ENCODE assay signal across 13 mouse cellular contexts in genomic region chr7:142025926-142026325, GRCm38 (mm10). TPM values are rescaled to one million over a fixed set of nuclear protein-coding genes. Genes with fewer than 3 reads are reported as not detected.
DNase-seq lines count a peak whose midpoint lies in the region; ATAC-seq and TF ChIP-seq lines count a peak whose summit lies in the region.
"Had no signal": no experiment of that assay in that cellular context is flagged by ENCODE, and none has a peak within 500 bp of the region (broad histone marks: within the 10 kb centered on the region; RNA-seq: fewer than 3 reads in every experiment).

No protein-coding gene starts in this region.

- no peak for DNase-seq in kidney, adult 2 months
- no peak for DNase-seq in kidney, adult 18-20 months
- DNase-seq in lung, postnatal 36 days = peak; percentile 37
- no peak for DNase-seq in cerebellum, postnatal 36 days
- DNase-seq in urinary bladder, postnatal 4 days (ENCODE audit: low spot score in 2 of 2) = no peak
- DNase-seq: cerebellum, adult 11 months; gastrocnemius, postnatal 14 days; spleen, adult 18-20 months; thymus, postnatal 36 days had no signal

- H3K4me2 ChIP-seq in liver, embryonic 12.5 days = peak overlapping the region; percentile 49
- H3K4me2 ChIP-seq: midbrain, embryonic 12.5 days; neural tube, embryonic 15.5 days had no signal

- no peaks in the 10 kb centered on the region for H3K27me3 ChIP-seq in kidney, adult 2 months (replicated peaks; ENCODE audit: control insufficient read depth, insufficient read depth, low read length)
- no peaks in the 10 kb centered on the region for H3K27me3 ChIP-seq in liver, embryonic 12.5 days (replicated peaks)
- H3K27me3 ChIP-seq: midbrain, embryonic 12.5 days; neural tube, embryonic 15.5 days had no signal

- peaks cover 14% of the 10 kb centered on the region for H3K4me1 ChIP-seq in kidney, adult 2 months (ENCODE audit: control insufficient read depth, insufficient read depth, low read length)
- H3K4me1 ChIP-seq in liver, embryonic 12.5 days = peaks cover 44% of the 10 kb centered on the region

- WGBS in kidney, adult 2 months = 70% methylated on average over 4 of the region's 4 CpGs
- WGBS in liver, embryonic 12.5 days (ENCODE audit: insufficient replicate concordance) = 85% methylated on average over 4 of the region's 4 CpGs

- H3K9ac ChIP-seq in liver, embryonic 12.5 days = peak overlapping the region; percentile 25; the same call in 1 of the 2 replicates
- H3K9ac ChIP-seq: midbrain, embryonic 12.5 days; neural tube, embryonic 15.5 days had no signal

- H3K4me3 ChIP-seq in kidney, adult 2 months (ENCODE audit: insufficient read depth, low read depth, low read length) = peak overlapping the region; percentile 7; the same call in 1 of the 2 replicates
- H3K4me3 ChIP-seq in liver, embryonic 12.5 days = peak overlapping the region; percentile 33
- H3K4me3 ChIP-seq: midbrain, embryonic 12.5 days; neural tube, embryonic 15.5 days had no signal

- peak; percentile 85 for ATAC-seq in erythroblast, adult 5-6 weeks (replicated peaks; ENCODE audit: low FRiP score, poor library complexity, severe bottlenecking)
- peak; percentile 92 for ATAC-seq in liver, embryonic 12.5 days

- no peak for TF ChIP-seq POLR2A in kidney, adult 2 months (IDR thresholded peaks at IDR 0.05; ENCODE audit: low read depth, low read length)

- H3K36me3 ChIP-seq in kidney, adult 2 months (ENCODE audit: control insufficient read depth, insufficient read depth, low read length) = no peaks in the 10 kb centered on the region
- H3K36me3 ChIP-seq in liver, embryonic 12.5 days = 0 out of 2 replicates have a peak, but pooled peaks cover 9% of the 10 kb centered on the region
- H3K36me3 ChIP-seq: midbrain, embryonic 12.5 days; neural tube, embryonic 15.5 days had no signal

- 0 out of 2 replicates have a peak overlapping the region, but pooled peaks have one; percentile 4 for H3K27ac ChIP-seq in kidney, adult 2 months (ENCODE audit: insufficient read depth, low read depth, low read length)
- peak overlapping the region; percentile 80 for H3K27ac ChIP-seq in liver, embryonic 12.5 days
- H3K27ac ChIP-seq: midbrain, embryonic 12.5 days; neural tube, embryonic 15.5 days had no signal

- H3K9me3 ChIP-seq in liver, embryonic 12.5 days (replicated peaks) = no peaks in the 10 kb centered on the region
- H3K9me3 ChIP-seq: midbrain, embryonic 12.5 days; neural tube, embryonic 15.5 days had no signal

- no peak for TF ChIP-seq CTCF in kidney, adult 2 months (conservative IDR thresholded peaks at IDR 0.05; ENCODE audit: insufficient read depth, insufficient read length, low read depth, low read length)

RNA-seq across cellular contexts. Expression of gene Mob2, which starts 34.9 kb away (rescaled TPM):
- polyA plus RNA-seq in kidney, adult 2 months (2012; rRNA removed) = 44.0 and 45.3 TPM in 2 replicates
- total RNA-seq in erythroblast, adult 5-6 weeks (2015; ENCODE audit: low replicate concordance) = 67.1 and 69.6 TPM in 2 replicates
- total RNA-seq in erythroblast, adult 5-6 weeks (2017; ENCODE audit: low replicate concordance) = 75.1 and 76.9 TPM in 2 replicates
- polyA plus RNA-seq in liver, embryonic 12.5 days (2016; fragmentation: Nextera tagmentation; extraction: Ambion mirVana) = 62.9 and 64.6 TPM in 2 replicates
